Mouse (Mus musculus) gastrocnemius, postnatal 10 days (tissue): ENCODE measurements around the gene Plxna4. TPM values are rescaled to one million over a fixed set of nuclear protein-coding genes. Genes with fewer than 3 reads are reported as not detected.

Experiments
- DNase-seq: peaks from one replicate; pipeline ENCODE4 v3.0.0; 2021; ENCODE audit warnings: mixed read lengths
- total RNA-seq, 2 experiments: library from RNA; stranded (reverse); gene quantifications; 2 replicates each; pipeline ENCODE4 v1.2.3; 2021

Plxna4 gene
- total RNA-seq, 2 experiments from 2014 or later = 6.2 to 6.4 TPM

- DNase-seq = no peak
These were observed 181.5 kb downstream of the Plxna4 start for GRCm38 (mm10) chr6:32406316-32407095.

GRCm38 (mm10) chr6:32402560-32403235 is 185.3 kb downstream of the Plxna4 start:
- DNase-seq = no peak

GRCm38 (mm10) chr6:32398261-32398660 is 189.7 kb downstream of the Plxna4 start:
- no peak for DNase-seq

GRCm38 (mm10) chr6:32397133-32397730 is 190.8 kb downstream of the Plxna4 start:
- DNase-seq = peak; percentile 86

GRCm38 (mm10) chr6:32395415-32395814 is 192.6 kb downstream of the Plxna4 start:
- no peak for DNase-seq

- DNase-seq = no peak
These were observed 195.7 kb downstream of the Plxna4 start for GRCm38 (mm10) chr6:32392262-32392661.

GRCm38 (mm10) chr6:32388276-32388675 is 199.7 kb downstream of the Plxna4 start:
- no peak for DNase-seq

GRCm38 (mm10) chr6:32386915-32387314 is 201.1 kb downstream of the Plxna4 start:
- DNase-seq = no peak

- DNase-seq = no peak
These were observed 203.1 kb downstream of the Plxna4 start for GRCm38 (mm10) chr6:32384937-32385336.

- no peak for DNase-seq
These were observed 203.6 kb downstream of the Plxna4 start for GRCm38 (mm10) chr6:32384423-32384822.

- DNase-seq = no peak
These were observed 206.5 kb downstream of the Plxna4 start for GRCm38 (mm10) chr6:32381516-32381915.

- peak; percentile 45 for DNase-seq
These were observed 210.8 kb downstream of the Plxna4 start for GRCm38 (mm10) chr6:32377181-32377580.

- DNase-seq = no peak
These were observed 214.0 kb downstream of the Plxna4 start for GRCm38 (mm10) chr6:32373931-32374361.

GRCm38 (mm10) chr6:32369092-32369491 is 218.9 kb downstream of the Plxna4 start:
- no peak for DNase-seq

GRCm38 (mm10) chr6:32368408-32368807 is 219.6 kb downstream of the Plxna4 start:
- DNase-seq = no peak

GRCm38 (mm10) chr6:32364933-32365332 is 223.1 kb downstream of the Plxna4 start:
- DNase-seq = no peak

- no peak for DNase-seq
These were observed 224.4 kb downstream of the Plxna4 start for GRCm38 (mm10) chr6:32363489-32364068.

GRCm38 (mm10) chr6:32362421-32362820 is 225.6 kb downstream of the Plxna4 start:
- no peak for DNase-seq

GRCm38 (mm10) chr6:32359675-32360074 is 228.3 kb downstream of the Plxna4 start:
- no peak for DNase-seq

- DNase-seq = no peak
These were observed 230.5 kb downstream of the Plxna4 start for GRCm38 (mm10) chr6:32357497-32357896.

- DNase-seq = no peak
These were observed 232.4 kb downstream of the Plxna4 start for GRCm38 (mm10) chr6:32355559-32355958.

GRCm38 (mm10) chr6:32348996-32349395 is 239.0 kb downstream of the Plxna4 start:
- DNase-seq = no peak

- no peak for DNase-seq
These were observed 239.9 kb downstream of the Plxna4 start for GRCm38 (mm10) chr6:32348126-32348525.
